4 mouse cellular contexts compared by ENCODE assay signal in genomic region chr12:3158771-3159170, GRCm38 (mm10).
DNase-seq lines count a peak whose midpoint lies in the region; ATAC-seq and TF ChIP-seq lines count a peak whose summit lies in the region.
"Not testable (repeated sequence)": the region's sequence is repeated elsewhere in the genome, so short reads cannot be mapped to it uniquely, and the experiment has no call there.

No protein-coding gene starts in this region.

- not testable (repeated sequence) for H3K4me3 ChIP-seq in MEL (ENCODE audit: control insufficient read depth in 1 of 2, insufficient read depth in 1 of 2, low read depth in 2 of 2, low read length in 2 of 2)

- H3K79me2 ChIP-seq in MEL (ENCODE audit: control insufficient read depth, insufficient read depth, low read length, poor library complexity): not testable (repeated sequence)

- DNase-seq in MEL (ENCODE audit: low read depth, low spot score): peak; percentile 27

- H3K27ac ChIP-seq in MEL (ENCODE audit: control insufficient read depth, low read depth, low read length): peak overlapping the region; percentile 54

- not testable (repeated sequence) for H3K27me3 ChIP-seq in MEL (ENCODE audit: control insufficient read depth in 1 of 2, insufficient read depth in 2 of 2, low read length in 2 of 2)

- H3K9ac ChIP-seq in MEL (ENCODE audit: control insufficient read depth, low read depth, low read length, poor library complexity, severe bottlenecking): not testable (repeated sequence)

- peak; percentile 70 to 74; a peak in 3 of 4 replicates for TF ChIP-seq EP300 in MEL (IDR thresholded peaks at IDR 0.05; ENCODE audit: low read depth in 1 of 2, low read length in 2 of 2)

- peaks cover 10 to 11% of the 10 kb centered on the region in 2 experiments for H3K4me1 ChIP-seq in MEL (ENCODE audit: control insufficient read depth in 1 of 2, insufficient read depth in 2 of 2, low read length in 2 of 2)

- TF ChIP-seq POLR2A in MEL (IDR thresholded peaks at IDR 0.05; ENCODE audit: control insufficient read depth in 1 of 2, insufficient read depth in 1 of 2, low read depth in 1 of 2, low read length in 2 of 2, poor library complexity in 1 of 2): not testable (repeated sequence)

- not testable (repeated sequence) for H3K9me3 ChIP-seq in MEL (replicated peaks; ENCODE audit: insufficient read depth, low read length)

- H3K36me3 ChIP-seq in MEL (ENCODE audit: control insufficient read depth in 1 of 2, insufficient read depth in 2 of 2, low read length in 2 of 2): peaks cover 0 to 18% of the 10 kb centered on the region in 2 experiments; a peak in 2 of 4 replicates

- ATAC-seq in common myeloid progenitor, adult 5-6 weeks (replicated peaks; ENCODE audit: low read depth, poor library complexity, severe bottlenecking): 0 out of 2 replicates have a peak, but pooled peaks have one; percentile 50
- ATAC-seq in granulocyte monocyte progenitor cell, adult 5-6 weeks (replicated peaks; ENCODE audit: poor library complexity, severe bottlenecking): peak; percentile 55; the same call in 1 of the 2 replicates
- 0 out of 2 replicates have a peak, but pooled peaks have one; percentile 44 for ATAC-seq in megakaryocyte progenitor cell, adult 5-6 weeks (replicated peaks; ENCODE audit: poor library complexity)

- TF ChIP-seq RAD21 in MEL (IDR thresholded peaks at IDR 0.05; ENCODE audit: low read depth, low read length): not testable (repeated sequence)

- TF ChIP-seq CTCF in MEL (IDR thresholded peaks at IDR 0.05 in 2 of 3, conservative IDR thresholded peaks at IDR 0.05 in 1 of 3; ENCODE audit: control insufficient read depth in 1 of 3, insufficient read depth in 1 of 3, low read depth in 2 of 3, low read length in 3 of 3, poor library complexity in 1 of 3, severe bottlenecking in 1 of 3): not testable (repeated sequence)

TF ChIP-seq in MEL, 35 proteins besides CTCF, POLR2A, EP300 and RAD21:
- TF ChIP-seq ETS1 (IDR thresholded peaks at IDR 0.05; ENCODE audit: low read depth, low read length) (peak; percentile 69), GATA1 (IDR thresholded peaks at IDR 0.05; ENCODE audit: low read depth, low read length) (peak; percentile 72), TCF12 (IDR thresholded peaks at IDR 0.05; ENCODE audit: low read depth, low read length) (peak; percentile 78), RCOR1 (IDR thresholded peaks at IDR 0.05; ENCODE audit: low read depth, low read length) (peak; percentile 31; the same call in 1 of the 2 replicates), USF1 (IDR thresholded peaks at IDR 0.05; ENCODE audit: low read depth, low read length) (0 out of 2 replicates have a peak, but pooled peaks have one; percentile 10)
